ENCODE assay signal across 10 mouse cellular contexts in the genomic region with DNA sequence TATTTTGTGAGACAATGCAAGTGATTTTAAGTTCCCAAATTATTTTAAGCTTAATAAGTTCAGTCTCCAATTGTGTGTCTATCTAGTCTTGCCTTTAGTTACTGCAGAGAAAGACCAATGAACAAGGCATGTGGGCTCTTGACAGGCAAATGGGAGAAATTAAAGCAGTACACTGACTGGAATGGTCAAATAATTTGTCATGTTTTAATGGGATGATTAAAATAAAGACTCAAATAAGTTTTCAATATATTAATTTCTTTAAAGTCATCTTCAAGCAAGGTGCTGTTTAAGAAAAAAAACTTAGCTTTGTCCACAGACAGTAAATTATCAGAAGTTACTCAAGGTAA. TPM values are rescaled to one million over a fixed set of nuclear protein-coding genes. Genes with fewer than 3 reads are reported as not detected.
A peak's percentile ranks its signal among the peaks of the same experiment; 100 is the strongest.
DNase-seq lines count a peak whose midpoint lies in the region; ATAC-seq and TF ChIP-seq lines count a peak whose summit lies in the region.
"Had no signal": no experiment of that assay in that cellular context is flagged by ENCODE, and none has a peak within 500 bp of the region (broad histone marks: within the 10 kb centered on the region; RNA-seq: fewer than 3 reads in every experiment).

No protein-coding gene starts in this region.

- no peak for DNase-seq in liver, adult 2 months (ENCODE audit: extremely low read depth, low read depth, low spot score)
- DNase-seq in liver: no peak
- DNase-seq in limb, embryonic 14.5 days (ENCODE audit: low spot score): no peak
- no peak for DNase-seq in layer of hippocampus, postnatal 14 days (ENCODE audit: low spot score in 2 of 2)
- DNase-seq in urinary bladder, postnatal 36 days (ENCODE audit: low spot score in 2 of 2): no peak
- DNase-seq in testis, postnatal 14 days (ENCODE audit: low spot score): no peak
- DNase-seq: cerebellum, adult 18-20 months had no signal

- H3K4me2 ChIP-seq in forebrain, embryonic 12.5 days: peak overlapping the region; percentile 74; the same call in 1 of the 2 replicates
- peak overlapping the region; percentile 67 for H3K4me2 ChIP-seq in limb, embryonic 14.5 days (replicated peaks; ENCODE audit: low read depth, low read length, severe bottlenecking)
- peak overlapping the region; percentile 68 for H3K4me2 ChIP-seq in neural tube, embryonic 15.5 days

- H3K27me3 ChIP-seq in liver, adult 2 months (ENCODE audit: control insufficient read depth, insufficient read depth, low read length): no peaks in the 10 kb centered on the region
- H3K27me3 ChIP-seq in forebrain, embryonic 12.5 days: no peaks in the 10 kb centered on the region
- H3K27me3 ChIP-seq in limb, embryonic 14.5 days (ENCODE audit: control insufficient read depth, insufficient read depth, low read length): no peaks in the 10 kb centered on the region
- no peaks in the 10 kb centered on the region for H3K27me3 ChIP-seq in neural tube, embryonic 15.5 days (replicated peaks)
- H3K27me3 ChIP-seq: megakaryocyte, embryonic 14.5 days had no signal

- TF ChIP-seq CTCF in liver, adult 2 months (IDR thresholded peaks at IDR 0.05; ENCODE audit: low read depth, low read length): no peak

- H3K4me3 ChIP-seq in liver, adult 2 months (ENCODE audit: insufficient read depth, low read depth, low read length): no peak overlapping the region
- 0 out of 2 replicates have a peak overlapping the region, but pooled peaks have one; percentile 74 for H3K4me3 ChIP-seq in forebrain, embryonic 12.5 days (replicated peaks)
- peak overlapping the region; percentile 77; the same call in 1 of the 2 replicates for H3K4me3 ChIP-seq in limb, embryonic 14.5 days (replicated peaks; ENCODE audit: low read length)
- H3K4me3 ChIP-seq in neural tube, embryonic 15.5 days (replicated peaks): peak overlapping the region; percentile 83

- no peak for TF ChIP-seq POLR2A in liver, adult 2 months (IDR thresholded peaks at IDR 0.05; ENCODE audit: extremely low read depth, insufficient read depth, low read length)
- no peak for TF ChIP-seq POLR2A in limb, embryonic 14.5 days (IDR thresholded peaks at IDR 0.05; ENCODE audit: borderline replicate concordance, extremely low read depth, insufficient read depth, insufficient read length)

- no peaks in the 10 kb centered on the region for H3K9me3 ChIP-seq in forebrain, embryonic 12.5 days
- no peaks in the 10 kb centered on the region for H3K9me3 ChIP-seq in limb, embryonic 14.5 days (ENCODE audit: control insufficient read depth, low read length)
- no peaks in the 10 kb centered on the region for H3K9me3 ChIP-seq in neural tube, embryonic 15.5 days (replicated peaks)
- H3K9me3 ChIP-seq: megakaryocyte, embryonic 14.5 days had no signal

- H3K4me1 ChIP-seq in liver, adult 2 months (ENCODE audit: control insufficient read depth, insufficient read depth, low read length): peaks cover 12% of the 10 kb centered on the region
- H3K4me1 ChIP-seq in forebrain, embryonic 12.5 days: peaks cover 11% of the 10 kb centered on the region
- peaks cover 4% of the 10 kb centered on the region; the same call in 1 of the 2 replicates for H3K4me1 ChIP-seq in limb, embryonic 14.5 days (ENCODE audit: control insufficient read depth, insufficient read depth, low read length)
- H3K4me1 ChIP-seq in neural tube, embryonic 15.5 days: peaks cover 15% of the 10 kb centered on the region

- H3K36me3 ChIP-seq in liver, adult 2 months (ENCODE audit: control insufficient read depth, insufficient read depth, low read length): peaks cover 9% of the 10 kb centered on the region
- no peaks in the 10 kb centered on the region for H3K36me3 ChIP-seq in forebrain, embryonic 12.5 days (replicated peaks)
- H3K36me3 ChIP-seq in limb, embryonic 14.5 days (ENCODE audit: control insufficient read depth, insufficient read depth, low read length): no peaks in the 10 kb centered on the region
- peaks cover 9% of the 10 kb centered on the region for H3K36me3 ChIP-seq in neural tube, embryonic 15.5 days

- H3K9ac ChIP-seq in liver, adult 2 months (ENCODE audit: low read depth, low read length): no peak overlapping the region
- H3K9ac ChIP-seq in forebrain, embryonic 12.5 days: peak overlapping the region; percentile 97; the same call in 1 of the 2 replicates
- H3K9ac ChIP-seq in limb, embryonic 14.5 days (ENCODE audit: low read depth, low read length, severe bottlenecking): 0 out of 2 replicates have a peak overlapping the region, but pooled peaks have one; percentile 99
- peak overlapping the region; percentile 99 for H3K9ac ChIP-seq in neural tube, embryonic 15.5 days (replicated peaks)

- ATAC-seq in forebrain, embryonic 12.5 days (ENCODE audit: low FRiP score): no peak
- ATAC-seq in limb, embryonic 14.5 days (ENCODE audit: low FRiP score, low read depth): no peak
- ATAC-seq in neural tube, embryonic 15.5 days (ENCODE audit: low FRiP score): no peak

- H3K79me2 ChIP-seq in liver, adult 2 months (ENCODE audit: control insufficient read depth, insufficient read depth, low read length): no peaks in the 10 kb centered on the region

- H3K27ac ChIP-seq in liver, adult 2 months (replicated peaks; ENCODE audit: insufficient read depth, low read depth, low read length): peak overlapping the region; percentile 95
- peak overlapping the region; percentile 99 for H3K27ac ChIP-seq in forebrain, embryonic 12.5 days
- H3K27ac ChIP-seq in limb, embryonic 14.5 days (replicated peaks; ENCODE audit: low read depth, low read length): peak overlapping the region; percentile 99
- peak overlapping the region; percentile 98 for H3K27ac ChIP-seq in neural tube, embryonic 15.5 days (replicated peaks)

RNA-seq across cellular contexts. Expression of a gene that starts 14.5 kb away (rescaled TPM):
- 18.2 and 24.1 TPM in 2 replicates for total RNA-seq in liver, adult 2 months (2014; rRNA removed)
- polyA plus RNA-seq in liver, adult 2 months (2012; rRNA removed): 36.3 and 52.8 TPM in 2 replicates
- 6.6 and 8.6 TPM in 2 replicates for polyA plus RNA-seq in forebrain, embryonic 12.5 days (2016; fragmentation: Nextera tagmentation; extraction: Ambion mirVana)
- polyA plus RNA-seq in limb, embryonic 14.5 days (2012; rRNA removed): 12.5 and 15.1 TPM in 2 replicates
- polyA plus RNA-seq in limb, embryonic 14.5 days (2014; fragmentation: Nextera tagmentation; extraction: Ambion mirVana): 6.4 and 7.8 TPM in 2 replicates
- polyA plus RNA-seq in neural tube, embryonic 15.5 days (2015; fragmentation: Nextera tagmentation; extraction: Ambion mirVana): 4.1 and 6.5 TPM in 2 replicates
- 10 to 100 TPM in 1 of 2 experiments, 1 to 10 TPM in 1; 9.2 to 10.2 TPM for total RNA-seq in layer of hippocampus, postnatal 14 days (2021)
